Mouse (Mus musculus): ENCODE measurements at regions not wholly inside any gene's neighbourhood (a gene's known extent, or its start where the extent isn't known, plus 50 kb on each side); places are given as distances from the start of the nearest gene placed in this dataset.
A peak's percentile ranks its signal among the peaks of the same experiment; 100 is the strongest.
"Not testable (repeated sequence)": the region's sequence is repeated elsewhere in the genome, so short reads cannot be mapped to it uniquely, and the experiment has no call there.

GRCm38 (mm10) chr3:7811301-7811700, 1191.1 kb upstream of the 1700008P02Rik start:
- not testable (repeated sequence) for DNase-seq (ENCODE audit: low spot score in 2 of 2)

DNA sequence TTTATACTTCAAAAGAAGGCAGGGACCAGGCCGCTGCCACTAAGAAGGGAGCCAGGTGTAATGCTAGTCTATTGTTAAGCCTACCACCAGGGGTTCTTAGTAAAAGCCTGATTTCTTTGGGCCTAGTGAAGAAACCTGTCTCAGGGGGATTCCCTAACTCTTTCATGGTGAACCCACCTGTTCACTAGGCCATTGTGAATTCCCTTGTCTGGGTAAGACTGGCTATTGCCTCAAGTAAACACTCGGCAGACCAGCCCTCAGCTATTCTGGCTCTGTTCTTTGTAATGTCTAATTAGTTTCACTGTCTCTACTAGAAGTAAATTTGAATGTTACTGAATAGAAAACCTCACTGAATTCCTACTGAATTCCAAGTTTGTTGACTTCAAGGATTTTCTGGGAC, 1184.9 kb upstream of the 1700008P02Rik start:
- DNase-seq (ENCODE audit: low spot score in 2 of 2), result not testable (repeated sequence)

DNA sequence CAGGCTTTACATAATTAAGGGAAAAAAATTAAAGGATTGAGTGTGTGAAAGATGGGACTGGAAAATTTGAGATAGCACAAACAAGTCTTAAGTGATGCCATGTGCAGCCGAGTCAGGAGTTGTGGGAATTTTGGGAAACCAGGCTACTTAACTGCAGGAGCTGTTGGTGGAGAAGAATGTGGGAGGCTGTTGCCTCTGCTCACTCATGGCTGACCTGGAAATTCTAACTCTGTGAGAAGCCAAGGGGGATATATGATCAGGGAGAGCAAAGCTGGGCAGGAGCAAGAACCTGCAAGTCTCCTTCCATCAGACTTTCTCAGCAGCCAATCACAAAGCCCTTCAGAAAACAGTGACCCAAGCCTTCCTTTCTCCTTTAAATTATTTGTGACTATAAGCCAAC, 1184.0 kb upstream of the 1700008P02Rik start:
- no peak for DNase-seq (ENCODE audit: low spot score in 2 of 2)

DNA sequence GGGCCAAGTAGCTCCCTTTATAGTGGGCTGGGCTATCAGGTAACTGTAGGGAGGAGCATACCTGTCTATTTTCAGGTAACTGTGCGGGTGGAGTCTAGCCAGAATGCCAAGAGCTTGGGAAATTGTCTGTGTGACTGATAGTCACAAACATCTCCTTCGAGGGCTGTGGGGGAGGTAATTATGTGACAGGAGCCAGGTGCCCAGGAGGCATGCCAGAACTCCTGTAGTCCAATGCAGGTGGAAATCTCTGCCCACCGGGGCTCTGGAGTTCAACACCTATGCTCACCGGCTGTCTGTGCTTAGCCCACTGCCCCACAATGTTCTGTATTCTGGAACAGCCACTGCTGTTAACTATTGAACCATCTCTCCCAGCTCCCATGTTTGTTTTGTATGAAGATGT, 1179.2 kb upstream of the 1700008P02Rik start:
- DNase-seq (ENCODE audit: low spot score in 2 of 2), result no peak

GRCm38 (mm10) chr3:7787665-7788064, 1167.4 kb upstream of the 1700008P02Rik start:
- peak in 1 of 2 experiments; percentile 38 for DNase-seq (ENCODE audit: low spot score in 2 of 2)

DNA sequence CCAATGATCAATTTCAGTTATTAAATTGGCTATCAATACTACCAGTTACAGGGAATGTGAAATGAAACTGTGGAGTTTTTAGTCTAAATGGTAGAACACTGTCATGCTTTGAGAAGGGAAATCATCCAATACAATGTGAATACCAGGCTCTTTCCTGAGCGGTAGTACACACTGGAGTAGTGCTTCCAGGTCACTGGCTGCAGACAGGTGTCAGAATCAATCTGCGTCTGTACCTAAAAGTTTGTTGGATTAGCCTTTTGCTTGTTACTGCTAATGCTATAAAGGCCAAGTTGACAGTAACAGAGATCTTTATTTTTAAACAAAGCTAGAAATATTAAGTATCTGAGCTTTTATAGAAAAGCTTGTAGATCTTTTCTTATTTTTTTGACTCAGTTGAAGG, 1164.9 kb upstream of the 1700008P02Rik start:
- no peak for DNase-seq (ENCODE audit: low spot score in 2 of 2)

DNA sequence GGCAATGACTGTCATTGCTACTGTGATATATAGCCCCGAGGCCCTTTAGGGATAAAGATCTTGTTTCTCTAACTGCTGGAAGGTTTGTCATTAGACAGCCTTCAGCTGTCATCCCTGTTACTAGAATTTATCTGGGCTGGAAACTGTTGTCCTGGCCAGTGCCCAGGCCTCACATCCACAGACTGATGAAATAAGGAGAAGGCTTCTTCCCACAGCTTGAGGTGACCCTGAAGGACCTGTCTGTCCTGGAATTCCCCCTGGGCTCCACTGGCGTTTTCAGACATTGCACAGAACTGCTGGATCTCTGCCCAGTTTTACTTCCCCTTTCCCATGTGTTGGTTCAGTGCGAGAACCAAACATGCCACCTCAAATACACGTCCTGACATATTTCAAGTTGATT, 1135.2 kb upstream of the 1700008P02Rik start:
- DNase-seq (ENCODE audit: low spot score in 2 of 2), result no peak

- peak in 1 of 2 experiments; percentile 51 for DNase-seq (ENCODE audit: low spot score in 2 of 2)
Measured at GRCm38 (mm10) chr3:7713741-7714140, 1093.5 kb upstream of the 1700008P02Rik start.

DNA sequence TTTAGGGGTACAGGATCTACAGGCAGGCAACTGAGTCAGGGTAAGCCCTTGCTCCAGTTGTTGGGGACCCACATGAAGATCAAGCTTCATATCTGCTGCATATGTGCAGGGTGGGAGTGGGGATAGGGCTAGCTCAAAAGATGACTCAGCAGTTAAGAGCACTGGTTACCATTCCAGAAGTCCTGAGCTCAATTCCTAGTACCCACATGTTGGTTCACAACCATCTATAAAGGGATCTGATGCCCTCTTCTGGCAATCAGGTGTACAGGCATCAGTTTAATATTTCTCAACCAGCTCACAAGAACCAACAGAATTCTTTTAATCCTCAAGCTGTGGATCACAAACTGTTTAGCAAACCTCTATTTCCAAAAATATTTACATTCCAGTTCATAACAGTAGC, 1092.9 kb upstream of the 1700008P02Rik start:
- no peak for DNase-seq (ENCODE audit: low spot score in 2 of 2)

DNA sequence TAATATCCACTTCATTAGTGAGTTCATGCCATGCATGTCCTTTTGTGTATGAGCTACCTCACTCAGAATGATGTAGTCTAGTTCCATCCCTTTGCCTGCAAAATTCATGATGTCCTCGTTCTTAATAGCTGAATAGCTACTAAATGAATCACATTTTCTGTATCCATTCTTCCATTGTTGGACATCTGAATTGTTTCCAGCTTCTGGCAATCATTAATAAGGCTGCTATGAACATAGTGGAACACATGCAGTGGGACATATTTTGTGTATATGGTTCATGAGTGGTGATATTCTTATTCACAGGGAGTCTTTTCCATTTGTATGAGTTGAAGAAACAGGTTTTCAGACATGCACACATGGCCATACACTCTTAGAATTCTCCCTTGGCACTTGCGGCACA, 1092.2 kb upstream of the 1700008P02Rik start:
- no peak for DNase-seq (ENCODE audit: low spot score in 2 of 2)

DNA sequence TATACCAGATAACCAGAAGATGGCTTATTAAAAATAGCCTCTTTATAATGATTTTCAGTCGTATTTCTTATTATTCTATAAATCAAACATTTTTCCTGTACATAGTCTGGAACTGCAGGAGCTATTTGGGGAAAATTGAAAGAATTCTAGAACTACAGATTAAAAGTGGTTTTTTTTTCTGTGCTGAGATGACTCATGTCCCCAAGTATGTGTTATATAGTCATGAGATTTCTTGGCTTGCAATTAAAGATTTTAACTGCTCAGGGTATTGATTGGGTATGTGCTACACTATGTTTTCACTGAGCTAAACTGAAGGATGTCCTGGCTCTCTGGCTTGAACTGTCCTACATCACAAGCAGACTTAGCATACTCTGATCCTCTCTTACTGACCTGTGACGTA, 1088.4 kb upstream of the 1700008P02Rik start:
- no peak for DNase-seq (ENCODE audit: low spot score in 2 of 2)

- no peak for DNase-seq (ENCODE audit: low spot score in 2 of 2)
Measured at GRCm38 (mm10) chr3:7683536-7683935, 1063.3 kb upstream of the 1700008P02Rik start.

DNA sequence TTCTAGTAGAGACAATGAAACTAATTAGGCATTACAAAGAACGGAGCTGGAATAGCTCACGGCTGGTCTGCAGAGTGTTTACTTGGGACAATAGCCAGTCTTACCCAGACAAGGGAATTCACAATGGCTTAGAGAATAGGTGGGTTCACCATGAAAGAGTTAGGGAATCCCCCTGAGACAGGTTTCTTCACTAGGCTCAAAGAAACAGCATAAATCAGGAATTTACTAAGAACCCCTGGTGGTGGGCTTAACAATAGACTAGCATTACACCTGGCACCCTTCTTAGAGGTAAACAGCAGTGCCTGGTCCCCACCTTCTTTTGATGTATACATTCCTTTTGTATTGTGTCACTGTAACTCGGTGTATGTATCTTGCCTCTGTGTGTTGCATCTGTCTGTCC, 1062.6 kb upstream of the 1700008P02Rik start:
- DNase-seq (ENCODE audit: low spot score in 2 of 2), result not testable (repeated sequence)

DNA sequence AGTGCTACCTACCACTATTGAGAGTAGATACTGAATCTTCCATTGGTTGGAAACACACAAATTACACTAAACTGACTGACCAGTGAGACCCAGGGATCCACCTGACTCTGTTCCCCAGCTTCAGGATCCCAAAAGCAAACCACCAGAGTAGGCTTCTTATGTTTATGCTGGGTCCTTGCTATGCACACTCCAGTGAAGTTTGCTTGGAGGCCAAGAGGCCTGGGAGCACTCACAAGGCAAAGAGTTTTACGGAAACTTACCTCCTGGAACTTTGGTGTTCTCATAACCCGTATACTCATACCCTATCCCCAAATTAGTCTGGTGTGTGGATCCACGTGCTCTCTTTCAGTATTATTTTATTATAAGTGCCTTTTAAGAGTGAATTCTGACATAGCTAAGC, 1062.1 kb upstream of the 1700008P02Rik start:
- no peak for DNase-seq (ENCODE audit: low spot score in 2 of 2)

GRCm38 (mm10) chr3:7669956-7670355, 1049.7 kb upstream of the 1700008P02Rik start:
- no peak for DNase-seq (ENCODE audit: low spot score in 2 of 2)

DNA sequence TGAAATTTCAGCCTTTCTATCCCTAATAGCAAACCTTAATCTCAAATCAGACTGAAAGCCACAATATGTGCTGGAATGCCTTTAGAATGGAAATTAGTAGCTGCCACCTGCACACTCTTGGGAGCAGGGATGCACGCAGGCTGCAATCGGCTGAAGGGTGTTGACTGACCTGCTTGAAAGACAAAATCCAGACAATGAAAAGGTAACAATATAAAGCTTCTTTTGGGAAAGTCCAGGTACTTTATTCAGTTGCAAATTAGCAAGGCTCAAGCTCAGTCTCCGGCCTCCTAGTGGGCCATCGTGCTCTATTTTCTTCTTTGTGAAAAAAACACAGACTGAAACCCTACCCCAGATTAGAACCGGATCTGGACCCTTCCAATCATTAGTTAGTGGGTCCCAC, 1047.6 kb upstream of the 1700008P02Rik start:
- not testable (repeated sequence) for DNase-seq (ENCODE audit: low spot score in 2 of 2)

- not testable (repeated sequence) for DNase-seq (ENCODE audit: low spot score in 2 of 2)
Measured at GRCm38 (mm10) chr3:7666391-7667142, 1046.3 kb upstream of the 1700008P02Rik start.
